Mouse (Mus musculus) midbrain, postnatal 0 days (tissue): ENCODE measurements around the gene Scyl1. TPM values are rescaled to one million over a fixed set of nuclear protein-coding genes. Genes with fewer than 3 reads are reported as not detected.

Source experiments
- ATAC-seq: fragments of 200-750 bp; cut with Nextera tagmentation; 2 replicates; pipeline ENCODE4 v1.8.0; 2017; ENCODE audit warnings: moderate number of reproducible peaks, mild to moderate bottlenecking, moderate TSS enrichment, moderate library complexity; ENCODE audit not compliant: low FRiP score
- DNase-seq: peaks from one replicate; pipeline ENCODE4 v3.0.0-alpha.2; 2015; ENCODE audit warnings: low spot score
- H3K27ac ChIP-seq: fragments of 300-500 bp; sonication (generic); 2 replicates; pipeline ENCODE4 v1.5.1; 2014; ENCODE audit warnings: low read depth, mild to moderate bottlenecking, low read length, mixed read lengths
- H3K27me3 ChIP-seq: fragments of 300-500 bp; sonication (generic); 2 replicates; pipeline ENCODE4 v1.6.1; 2014; ENCODE audit warnings: low read length, control low read depth, mixed read lengths; ENCODE audit not compliant: insufficient read depth
- H3K36me3 ChIP-seq: fragments of 300-500 bp; sonication (generic); 2 replicates; pipeline ENCODE4 v1.6.1; 2014; ENCODE audit warnings: low read length, control low read depth, mixed read lengths; ENCODE audit not compliant: insufficient read depth
- H3K4me1 ChIP-seq: fragments of 300-500 bp; sonication (generic); 2 replicates; pipeline ENCODE4 v1.6.1; 2014; ENCODE audit warnings: mild to moderate bottlenecking, control low read depth, antibody characterized with exemption, low read length, mixed read lengths; ENCODE audit not compliant: insufficient read depth
- H3K4me2 ChIP-seq: fragments of 300-500 bp; sonication (generic); 2 replicates; pipeline ENCODE4 v1.6.1; 2014; ENCODE audit warnings: low read depth, mild to moderate bottlenecking, low read length, mixed read lengths; ENCODE audit not compliant: poor library complexity, severe bottlenecking
- H3K4me3 ChIP-seq: fragments of 300-500 bp; sonication (generic); 2 replicates; pipeline ENCODE4 v1.5.1; 2014; ENCODE audit warnings: low read depth, mild to moderate bottlenecking, low read length, moderate library complexity
- H3K9ac ChIP-seq: fragments of 300-500 bp; sonication (generic); replicated peaks from 2 replicates; pipeline ENCODE4 v1.6.1; 2014; ENCODE audit warnings: mild to moderate bottlenecking, low read length, moderate library complexity, mixed read lengths; ENCODE audit not compliant: poor library complexity, severe bottlenecking
- H3K9me3 ChIP-seq: fragments of 300-500 bp; sonication (generic); 2 replicates; pipeline ENCODE4 v1.6.1; 2016; ENCODE audit warnings: low read length, control low read depth
- CTCF ChIP-seq: IDR thresholded peaks from 2 replicates; pipeline ENCODE4 v1.5.1; 2016; ENCODE audit warnings: antibody characterized with exemption, mild to moderate bottlenecking
- WGBS: fragments of 180-500 bp; shearing (Covaris S2); extraction: QIAGEN DNeasy Blood & Tissue Kit; methylation state at CpG from one replicate; pipeline ENCODE4 v1.1.7; 2014; 5-methylcytosine and 5-hydroxymethylcytosine counted together
- polyA plus RNA-seq: library from polyadenylated mRNA; unstranded; fragments of >200 nt; fragmentation: Nextera tagmentation; extraction: Ambion mirVana; gene quantifications from 2 replicates; pipeline ENCODE4 v1.2.1, GENCODE M21; 2015
- total RNA-seq: library from RNA; depleted of rRNA; stranded (reverse); fragments of >200 nt; gene quantifications from 2 replicates; pipeline ENCODE4 v1.2.3, GENCODE M21; 2014

Gene Scyl1
- total and polyA plus RNA-seq, 2 experiments from 2014 or later: 85.8 to 108 TPM

DNA sequence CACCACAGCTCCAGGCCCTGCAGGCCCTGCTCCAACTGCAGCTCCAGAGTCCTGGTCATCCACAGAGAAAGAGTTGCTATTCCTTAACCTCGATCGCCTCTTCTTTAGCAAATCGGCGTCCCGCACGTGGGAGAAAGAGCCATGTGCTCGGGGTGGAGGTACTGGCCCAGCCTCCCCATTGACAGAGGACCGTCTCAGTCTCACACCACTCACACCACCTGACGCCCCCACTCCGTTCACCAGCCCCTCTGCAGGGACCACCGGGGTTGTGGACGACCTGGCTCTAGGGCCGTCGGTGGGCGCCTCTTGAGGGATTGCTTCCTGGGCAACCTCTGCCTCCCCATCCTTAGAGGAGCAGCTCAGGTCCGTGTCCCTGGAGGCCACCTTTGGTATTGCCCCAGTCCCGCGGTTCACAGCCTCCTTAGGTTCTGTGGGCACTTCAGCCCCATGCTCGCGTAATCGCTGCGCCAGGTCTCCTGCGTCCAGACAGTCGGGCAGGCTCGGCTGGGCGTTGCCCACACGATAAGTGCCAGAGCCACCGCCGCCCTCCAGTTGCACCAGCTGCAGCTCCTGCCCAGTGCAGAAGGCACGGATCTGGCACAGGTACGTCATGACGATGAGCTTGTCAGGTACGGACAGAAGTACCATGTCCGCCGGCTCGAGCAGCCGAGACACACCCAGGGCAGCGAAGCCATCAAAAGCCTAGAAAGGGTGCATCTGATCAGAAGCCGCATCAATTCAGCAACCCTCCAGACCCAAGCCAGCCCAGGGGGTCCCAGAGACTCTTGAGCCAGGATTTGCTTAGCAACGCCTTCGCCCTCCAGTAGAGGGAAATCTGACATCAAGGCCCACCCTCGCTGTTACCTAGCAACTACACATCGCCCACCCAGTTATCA is 55.2 kb downstream of the Scyl1 start:
- H3K9me3 ChIP-seq: no peaks in the 10 kb centered on the region
- H3K9ac ChIP-seq: peak overlapping the region; percentile 60
- peaks cover 13% of the 10 kb centered on the region; the same call in 1 of the 2 replicates for H3K4me1 ChIP-seq
- peak overlapping the region; percentile 43 for H3K4me3 ChIP-seq
- whole genome bisulfite sequencing: 15% methylated on average over 43 of the region's 43 CpGs
- peak overlapping the region; percentile 74 for H3K4me2 ChIP-seq
- DNase-seq: peak; percentile 86
- peak; percentile 78 for ATAC-seq
- peaks cover 31% of the 10 kb centered on the region for H3K36me3 ChIP-seq
- TF ChIP-seq CTCF: peak; percentile 61
- no peaks in the 10 kb centered on the region for H3K27me3 ChIP-seq
- peak overlapping the region; percentile 65 for H3K27ac ChIP-seq

DNA sequence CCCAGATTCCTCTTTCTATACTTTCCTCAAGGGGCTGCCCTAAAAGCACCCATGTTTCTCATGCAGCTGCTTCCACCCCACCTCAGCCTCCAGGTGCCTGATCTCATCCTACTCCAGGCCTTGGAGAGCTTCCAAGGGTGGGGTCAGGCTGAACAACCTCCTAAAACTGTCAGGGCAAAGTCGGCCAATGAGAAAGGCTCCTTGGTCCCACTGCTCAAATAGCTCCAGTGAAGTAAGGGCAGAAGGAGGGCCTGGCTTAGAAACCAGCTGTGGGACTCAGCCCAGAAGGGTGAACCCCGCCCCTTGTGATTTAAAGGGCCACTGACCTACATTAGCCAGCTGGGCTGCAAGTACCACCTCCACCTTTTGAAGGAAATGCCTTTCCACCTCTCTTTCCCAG is 57.5 kb downstream of the Scyl1 start:
- no peaks in the 10 kb centered on the region for H3K27me3 ChIP-seq
- peaks cover 24% of the 10 kb centered on the region for H3K36me3 ChIP-seq
- H3K9me3 ChIP-seq: no peaks in the 10 kb centered on the region
- ATAC-seq (no peak), DNase-seq (no peak)
- H3K4me1 ChIP-seq: peaks cover 13% of the 10 kb centered on the region; the same call in 1 of the 2 replicates
- H3K27ac ChIP-seq: no peak overlapping the region
- WGBS: 27% methylated on average over 2 of the region's 2 CpGs
- H3K9ac ChIP-seq: peak overlapping the region; percentile 60; the same call in 1 of the 2 replicates
- no peak for TF ChIP-seq CTCF
- H3K4me3 ChIP-seq: peak overlapping the region; percentile 23
- peak overlapping the region; percentile 74 for H3K4me2 ChIP-seq

DNA sequence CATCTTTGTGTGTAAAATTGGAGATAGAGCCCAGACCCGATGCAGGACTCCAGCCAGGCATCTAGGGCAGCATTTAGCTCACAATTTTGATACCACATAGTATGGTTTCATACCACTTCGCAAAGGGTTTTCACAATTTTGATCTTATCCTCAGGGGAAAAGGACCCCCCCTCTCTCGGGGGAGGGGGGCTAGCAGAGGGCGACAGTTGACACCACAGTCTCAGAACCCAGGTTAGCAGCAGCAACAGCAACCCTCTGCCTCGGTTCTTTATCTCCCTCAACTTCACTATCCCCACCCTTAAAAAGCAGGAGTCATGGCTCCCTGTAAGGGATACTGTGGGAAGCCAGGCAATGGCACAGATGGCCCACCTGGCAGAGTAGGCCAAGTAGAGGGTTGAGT is 58.0 kb downstream of the Scyl1 start:
- Histone ChIP-seq H3K4me2 (peak overlapping the region; percentile 74), H3K9me3 (no peaks in the 10 kb centered on the region), H3K27me3 (no peaks in the 10 kb centered on the region), H3K36me3 (peaks cover 25% of the 10 kb centered on the region), H3K4me3 (peak overlapping the region; percentile 23), H3K27ac (no peak overlapping the region), H3K9ac (no peak overlapping the region), H3K4me1 (peaks cover 13% of the 10 kb centered on the region; the same call in 1 of the 2 replicates)
- 73% methylated on average over 5 of the region's 5 CpGs for WGBS
- DNase-seq: no peak
- no peak for ATAC-seq
- no peak for TF ChIP-seq CTCF

DNA sequence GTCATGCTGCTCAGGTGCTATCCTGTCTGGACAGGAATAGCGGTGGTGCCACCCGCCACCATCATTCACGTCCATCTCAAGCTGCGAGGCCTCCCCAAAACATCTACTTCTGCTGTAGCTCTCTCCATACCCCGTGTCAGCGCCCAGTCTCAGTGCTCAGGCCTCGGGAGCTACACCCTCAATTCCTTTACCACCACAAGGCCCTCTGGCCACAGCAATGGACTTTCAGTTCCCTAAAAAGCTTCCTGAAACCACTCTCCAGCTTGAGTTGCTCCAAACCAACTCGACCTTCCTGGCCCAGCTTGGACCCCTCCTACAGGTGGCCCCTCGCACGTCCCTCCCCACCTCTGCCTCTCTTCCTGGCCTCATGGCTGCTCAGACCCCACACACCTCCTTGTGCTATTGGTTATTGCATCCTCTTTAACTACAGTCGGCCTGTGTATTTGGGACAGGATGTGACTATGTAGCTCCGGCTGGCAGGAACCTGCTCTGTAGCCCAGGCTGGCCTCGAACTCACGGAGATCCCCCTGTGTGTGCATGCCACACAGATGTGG is 59.2 kb downstream of the Scyl1 start:
- TF ChIP-seq CTCF: no peak
- WGBS: 93% methylated on average over 14 of the region's 14 CpGs
- peaks cover 32% of the 10 kb centered on the region for H3K36me3 ChIP-seq

DNA sequence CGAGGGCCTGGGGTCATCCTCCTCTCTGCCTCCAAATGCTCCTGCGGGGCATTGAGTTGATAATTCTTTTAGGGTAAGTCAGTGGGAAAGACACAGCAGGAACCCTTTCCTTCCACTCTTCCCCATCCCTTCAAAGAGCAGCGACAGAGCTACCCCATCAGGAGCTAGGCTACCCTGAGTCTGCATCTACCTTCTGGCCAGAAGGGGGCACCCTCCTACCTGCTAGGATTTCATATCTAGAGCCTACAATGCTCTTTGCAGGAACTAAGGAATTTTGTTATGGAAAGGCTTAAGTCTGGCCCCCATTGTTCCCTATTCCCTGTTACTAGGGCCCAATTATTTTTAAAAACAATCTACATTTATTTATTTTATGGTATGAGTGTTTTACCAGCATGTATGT is 60.0 kb downstream of the Scyl1 start:
- peaks cover 32% of the 10 kb centered on the region for H3K36me3 ChIP-seq
- no peak overlapping the region for H3K27ac ChIP-seq
- H3K9me3 ChIP-seq: no peaks in the 10 kb centered on the region
- DNase-seq (peak; percentile 69), ATAC-seq (no peak)
- no peak overlapping the region for H3K4me3 ChIP-seq
- H3K4me1 ChIP-seq: peaks cover 4% of the 10 kb centered on the region; the same call in 1 of the 2 replicates
- H3K4me2 ChIP-seq: no peak overlapping the region
- no peaks in the 10 kb centered on the region for H3K27me3 ChIP-seq
- H3K9ac ChIP-seq: no peak overlapping the region
- WGBS: 15% methylated on average over 3 of the region's 3 CpGs
- TF ChIP-seq CTCF: peak; percentile 79

More for the DNA sequence above, 59.2 kb downstream of the Scyl1 start:
- Histone ChIP-seq H3K9ac (no peak overlapping the region), H3K9me3 (no peaks in the 10 kb centered on the region), H3K4me1 (peaks cover 8% of the 10 kb centered on the region; the same call in 1 of the 2 replicates), H3K27ac (no peak overlapping the region), H3K27me3 (no peaks in the 10 kb centered on the region), H3K4me3 (no peak overlapping the region), H3K4me2 (no peak overlapping the region)
- DNase-seq: no peak
- ATAC-seq: no peak

DNA sequence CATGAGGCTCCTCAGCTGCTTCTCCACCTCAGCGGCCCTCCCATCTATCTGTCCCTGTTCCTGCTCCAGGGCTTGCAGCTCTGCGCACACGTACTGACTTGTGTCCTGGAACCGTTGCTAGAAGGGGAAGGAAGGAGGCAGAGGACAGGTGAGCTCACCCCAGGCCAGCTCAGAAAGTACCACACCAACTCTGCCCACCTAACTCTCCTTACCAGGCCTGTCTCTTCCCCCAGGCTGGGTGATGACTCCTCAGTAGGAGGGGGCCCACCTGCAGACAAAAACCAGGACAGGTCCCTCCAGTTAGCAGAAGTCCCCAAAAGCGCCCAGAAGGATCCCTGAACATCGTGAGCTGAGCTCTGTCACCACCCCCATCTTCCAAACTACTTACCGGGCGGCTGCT is 60.6 kb downstream of the Scyl1 start:
- TF ChIP-seq CTCF: no peak
- Histone ChIP-seq H3K4me2 (no peak overlapping the region), H3K4me1 (peaks cover 4% of the 10 kb centered on the region; the same call in 1 of the 2 replicates), H3K27ac (no peak overlapping the region), H3K27me3 (no peaks in the 10 kb centered on the region), H3K36me3 (peaks cover 32% of the 10 kb centered on the region), H3K9me3 (no peaks in the 10 kb centered on the region), H3K9ac (no peak overlapping the region), H3K4me3 (no peak overlapping the region)
- no peak for DNase-seq
- WGBS: 81% methylated on average over 8 of the region's 8 CpGs
- no peak for ATAC-seq
